Mouse (Mus musculus) midbrain, embryonic 16.5 days (tissue): ENCODE measurements around the gene H2afz. TPM values are rescaled to one million over a fixed set of nuclear protein-coding genes. Genes with fewer than 3 reads are reported as not detected.
A peak's percentile ranks its signal among the peaks of the same experiment; 100 is the strongest.

Source experiments
- ATAC-seq: fragments of 200-750 bp; cut with Nextera tagmentation; 2 replicates; pipeline ENCODE4 v1.8.0; 2017; ENCODE audit warnings: moderate TSS enrichment
- H3K27ac ChIP-seq: fragments of 300-500 bp; sonication (generic); 2 replicates; pipeline ENCODE4 v1.5.1; 2014; ENCODE audit warnings: mild to moderate bottlenecking, low read length, mixed read lengths
- H3K27me3 ChIP-seq: fragments of 300-500 bp; sonication (generic); 2 replicates; pipeline ENCODE4 v1.6.1; 2014; ENCODE audit warnings: low read depth, low read length, mixed read lengths; ENCODE audit not compliant: control insufficient read depth, insufficient read depth
- H3K36me3 ChIP-seq: fragments of 300-500 bp; sonication (generic); 2 replicates; pipeline ENCODE4 v1.6.1; 2014; ENCODE audit warnings: mild to moderate bottlenecking, low read length, moderate library complexity, mixed read lengths; ENCODE audit not compliant: control insufficient read depth, insufficient read depth
- H3K4me1 ChIP-seq: fragments of 300-500 bp; sonication (generic); 2 replicates; pipeline ENCODE4 v1.6.1; 2014; ENCODE audit warnings: mild to moderate bottlenecking, low read length, mixed read lengths; ENCODE audit not compliant: control insufficient read depth, insufficient read depth
- H3K4me2 ChIP-seq: fragments of 300-500 bp; sonication (generic); 2 replicates; pipeline ENCODE4 v1.6.1; 2014; ENCODE audit warnings: mild to moderate bottlenecking, low read length, mixed read lengths
- H3K4me3 ChIP-seq: fragments of 300-500 bp; sonication (generic); 2 replicates; pipeline ENCODE4 v1.5.1; 2014; ENCODE audit warnings: low read depth, mild to moderate bottlenecking, low read length, moderate library complexity, mixed read lengths
- H3K9ac ChIP-seq: fragments of 300-500 bp; sonication (generic); 2 replicates; pipeline ENCODE4 v1.6.1; 2014; ENCODE audit warnings: low read depth, low read length, mixed read lengths
- H3K9me3 ChIP-seq: fragments of 300-500 bp; sonication (generic); replicated peaks from 2 replicates; pipeline ENCODE4 v1.6.1; 2014; ENCODE audit warnings: mild to moderate bottlenecking, low read length, mixed read lengths; ENCODE audit not compliant: control insufficient read depth, poor library complexity, severe bottlenecking
- WGBS: fragments of 180-500 bp; shearing (Covaris S2); extraction: QIAGEN DNeasy Blood & Tissue Kit; methylation state at CpG from one replicate; pipeline ENCODE4 v1.1.7; 2014; 5-methylcytosine and 5-hydroxymethylcytosine counted together
- polyA plus RNA-seq: library from polyadenylated mRNA; unstranded; fragments of >200 nt; fragmentation: Nextera tagmentation; extraction: Ambion mirVana; gene quantifications from 2 replicates; pipeline ENCODE4 v1.2.1, GENCODE M21; 2015

Gene H2afz
- polyA plus RNA-seq, 1 experiment from 2014 or later: 652 TPM

DNA sequence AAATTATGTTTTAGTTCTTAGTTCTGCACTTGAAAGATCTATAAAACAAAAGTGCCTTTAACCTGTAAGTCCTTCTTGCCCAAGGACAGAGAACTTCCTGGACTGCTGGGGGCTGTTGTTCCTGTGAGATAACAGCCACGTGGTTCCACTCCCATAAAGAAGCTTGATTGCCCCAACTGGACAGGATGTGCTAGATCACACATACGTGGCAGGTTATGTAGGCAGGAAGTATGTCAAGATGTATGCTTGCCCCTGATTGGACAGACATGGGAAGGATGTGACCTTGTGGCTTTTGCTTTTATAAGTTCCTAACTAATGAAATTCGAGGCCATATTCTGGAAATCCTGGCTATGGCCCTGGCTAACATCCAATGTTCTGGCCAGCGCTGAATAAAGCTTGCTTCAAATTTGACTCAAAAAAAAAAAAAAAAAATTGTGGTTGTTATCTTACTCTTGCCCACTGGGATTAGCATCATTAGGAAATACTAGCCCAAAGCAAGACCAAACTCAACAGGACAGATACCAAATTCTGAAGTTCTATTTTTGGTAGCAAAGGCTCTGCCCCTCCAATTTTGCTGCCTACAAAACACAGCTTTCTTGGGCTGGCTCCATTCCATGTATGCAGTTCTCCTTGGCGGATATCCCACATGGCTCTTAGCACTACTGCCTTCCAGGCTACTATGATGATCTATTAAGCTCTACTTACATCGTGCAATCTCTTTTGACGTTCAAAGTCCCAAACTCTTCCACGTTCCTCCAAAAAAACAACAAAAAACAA is 3.7 kb upstream of the H2afz start:
- ATAC-seq: no peak
- Histone ChIP-seq H3K36me3 (no peaks in the 10 kb centered on the region), H3K27ac (no peak overlapping the region), H3K4me1 (peaks cover 5% of the 10 kb centered on the region), H3K4me3 (no peak overlapping the region), H3K9ac (no peak overlapping the region), H3K4me2 (no peak overlapping the region), H3K9me3 (no peaks in the 10 kb centered on the region), H3K27me3 (no peaks in the 10 kb centered on the region)
- WGBS: 82% methylated on average over 8 of the region's 8 CpGs

DNA sequence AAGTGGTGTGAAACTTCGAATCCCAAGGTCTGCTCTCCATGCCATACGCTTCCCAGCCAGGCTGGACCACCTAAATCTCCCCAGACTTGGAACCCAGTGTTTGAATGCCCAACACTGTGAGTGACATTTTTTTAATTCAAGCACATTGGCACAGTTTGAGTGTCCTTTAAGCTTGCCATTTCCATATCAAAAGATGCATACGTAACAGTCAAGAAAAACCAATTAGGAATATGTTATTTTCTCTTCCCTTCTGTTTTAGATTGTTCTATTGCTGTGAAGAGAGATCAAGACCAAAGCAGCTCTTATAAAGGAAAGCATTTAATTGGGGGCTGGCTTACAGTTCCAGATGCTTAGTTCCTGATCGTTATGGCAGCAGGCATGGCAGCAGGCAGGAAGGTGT is 2.9 kb upstream of the H2afz start:
- no peak overlapping the region for H3K27ac ChIP-seq
- 84% methylated on average over 4 of the region's 4 CpGs for WGBS

DNA sequence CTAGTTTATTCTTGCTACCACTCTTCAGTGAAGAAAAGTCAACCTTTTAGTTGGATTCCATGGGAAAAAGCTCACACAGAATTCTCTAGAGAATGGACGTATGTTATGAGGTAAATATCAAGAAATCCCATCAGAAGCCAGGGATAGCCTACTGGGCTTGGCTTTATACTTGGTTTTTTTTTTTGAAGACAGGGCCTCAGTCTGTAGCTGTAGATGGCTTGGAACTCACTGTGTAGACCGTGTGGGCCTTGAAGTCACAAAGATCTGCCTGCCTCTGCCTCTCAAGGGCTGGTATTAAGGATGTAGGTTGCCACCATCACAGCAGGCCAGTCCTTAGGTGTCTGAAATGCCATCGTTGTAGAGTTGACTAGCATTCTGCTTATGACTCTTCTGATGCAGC is 1.7 kb upstream of the H2afz start:
- no peaks in the 10 kb centered on the region for H3K9me3 ChIP-seq
- H3K4me1 ChIP-seq: peaks cover 11% of the 10 kb centered on the region
- no peaks in the 10 kb centered on the region for H3K27me3 ChIP-seq
- ATAC-seq: no peak
- H3K9ac ChIP-seq: no peak overlapping the region
- no peaks in the 10 kb centered on the region for H3K36me3 ChIP-seq
- no peak overlapping the region for H3K27ac ChIP-seq
- WGBS: 93% methylated on average over 3 of the region's 3 CpGs
- no peak overlapping the region for H3K4me2 ChIP-seq
- H3K4me3 ChIP-seq: no peak overlapping the region

More for the DNA sequence above, 2.9 kb upstream of the H2afz start:
- no peaks in the 10 kb centered on the region for H3K27me3 ChIP-seq
- no peak overlapping the region for H3K4me2 ChIP-seq
- no peaks in the 10 kb centered on the region for H3K9me3 ChIP-seq
- no peak overlapping the region for H3K4me3 ChIP-seq
- H3K36me3 ChIP-seq: no peaks in the 10 kb centered on the region
- H3K9ac ChIP-seq: no peak overlapping the region
- H3K4me1 ChIP-seq: peaks cover 5% of the 10 kb centered on the region
- no peak for ATAC-seq

DNA sequence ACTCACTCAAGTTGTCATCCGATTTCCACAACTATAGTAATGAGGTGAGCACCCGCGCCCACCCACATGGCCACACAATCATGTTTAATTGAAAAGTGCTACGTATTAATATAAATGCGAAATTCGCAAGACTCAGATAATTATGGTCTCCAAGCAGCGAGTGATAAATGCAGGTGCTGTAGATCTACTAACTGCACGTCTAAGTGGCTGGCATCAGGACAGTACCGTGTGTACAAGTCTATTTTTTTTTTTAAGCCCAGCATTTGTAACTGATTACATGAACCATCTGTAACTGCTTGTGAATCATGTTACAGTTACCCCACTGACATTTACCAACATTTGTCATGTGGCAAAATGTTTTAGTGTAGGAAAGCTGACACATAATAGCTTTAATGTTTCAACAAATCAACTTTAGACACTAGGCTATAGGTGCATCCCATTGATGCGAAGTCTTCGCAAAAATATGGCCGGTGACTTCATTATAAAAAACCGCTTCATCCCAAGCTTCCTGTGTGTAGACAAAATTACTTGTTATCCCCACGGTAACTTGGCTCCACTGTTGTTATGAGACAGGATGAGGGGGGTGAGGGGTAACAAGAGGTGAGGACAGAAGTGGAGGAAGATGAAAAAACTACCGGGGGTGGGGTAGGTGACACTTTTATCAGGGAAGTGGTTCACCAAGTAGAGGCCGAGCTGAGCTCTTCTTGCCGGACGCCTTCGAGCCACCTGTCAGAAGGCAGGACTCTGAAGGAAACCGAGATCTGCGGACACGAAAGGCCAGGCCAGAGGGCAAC is 760 bp upstream of the H2afz start:
- Histone ChIP-seq H3K4me3 (peak overlapping the region; percentile 71), H3K4me2 (peak overlapping the region; percentile 56), H3K27me3 (no peaks in the 10 kb centered on the region), H3K9ac (peak overlapping the region; percentile 68), H3K9me3 (no peaks in the 10 kb centered on the region), H3K27ac (peak overlapping the region; percentile 87), H3K36me3 (no peaks in the 10 kb centered on the region), H3K4me1 (peaks cover 13% of the 10 kb centered on the region)
- no peak; the same call in 1 of the 2 replicates for ATAC-seq
- WGBS: 34% methylated on average over 22 of the region's 22 CpGs

DNA sequence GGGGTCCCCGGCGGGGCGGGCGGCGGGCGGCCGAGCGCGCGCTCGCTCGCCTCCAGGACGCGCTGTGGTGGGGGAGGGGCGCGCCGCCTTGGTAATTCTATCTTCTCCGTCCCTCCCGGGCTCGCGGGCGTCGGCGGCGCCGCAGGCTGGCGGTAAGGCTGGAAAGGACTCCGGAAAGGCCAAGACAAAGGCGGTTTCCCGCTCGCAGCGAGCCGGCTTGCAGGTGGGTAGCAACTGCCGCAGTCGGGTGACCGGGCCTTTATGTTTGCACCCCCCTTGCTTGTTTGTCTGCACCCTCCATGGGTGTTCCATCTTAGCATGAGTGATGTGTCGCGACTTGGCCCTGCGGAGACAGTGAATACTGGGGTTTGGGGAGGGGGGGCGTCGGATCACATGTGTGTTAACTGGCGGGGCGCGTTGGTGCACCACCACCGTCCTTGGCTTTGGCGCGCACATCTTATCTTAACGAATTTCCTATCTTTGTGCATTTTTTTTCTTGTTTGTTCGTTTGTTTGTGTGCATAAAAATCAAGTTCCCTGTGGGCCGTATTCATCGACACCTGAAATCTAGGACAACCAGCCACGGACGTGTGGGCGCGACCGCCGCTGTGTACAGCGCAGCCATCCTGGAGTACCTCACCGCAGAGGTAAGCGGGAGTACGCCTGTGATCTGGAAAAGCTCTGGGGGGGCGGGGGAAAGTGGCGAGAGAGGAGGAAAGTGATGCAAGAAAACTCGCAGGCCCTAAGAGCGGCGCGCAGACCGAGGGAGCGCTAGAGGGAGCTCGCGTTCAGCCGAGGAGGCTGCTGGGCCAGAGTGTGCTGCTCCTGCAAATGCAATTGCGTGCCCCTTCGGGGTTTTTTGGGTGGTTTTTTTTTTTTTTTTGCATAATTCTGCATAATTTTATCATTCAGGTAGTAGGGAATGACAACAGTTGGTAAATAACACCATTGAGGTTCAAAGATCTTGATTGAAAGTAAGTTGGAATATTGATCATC is 998 bp downstream of the H2afz start:
- Histone ChIP-seq H3K27me3 (no peaks in the 10 kb centered on the region), H3K4me1 (peaks cover 21% of the 10 kb centered on the region), H3K36me3 (no peaks in the 10 kb centered on the region), H3K9ac (peak overlapping the region; percentile 91), H3K4me2 (peak overlapping the region; percentile 56), H3K4me3 (peak overlapping the region; percentile 71), H3K27ac (peak overlapping the region; percentile 97), H3K9me3 (no peaks in the 10 kb centered on the region)
- WGBS: under 1% methylated on average over 72 of the region's 74 CpGs
- ATAC-seq: peak; percentile 40

DNA sequence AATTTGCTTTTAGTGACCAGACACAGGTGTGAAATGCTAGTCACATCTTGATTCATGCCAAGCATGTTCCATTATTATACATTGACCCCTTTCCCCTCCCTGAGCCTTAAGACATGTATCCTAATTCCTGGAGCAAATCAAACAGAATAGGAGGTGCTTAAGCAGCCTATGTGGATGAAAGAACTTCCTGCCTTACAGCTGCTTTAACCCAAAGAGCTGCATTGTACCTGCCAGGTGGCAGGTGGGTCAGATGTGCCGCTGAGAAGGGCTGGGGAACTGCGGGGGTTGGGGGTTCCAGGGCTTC is 2.8 kb downstream of the H2afz start:
- WGBS: 0% methylated on average over 2 of the region's 2 CpGs
- H3K4me3 ChIP-seq: peak overlapping the region; percentile 92
- H3K36me3 ChIP-seq: no peaks in the 10 kb centered on the region
- H3K9ac ChIP-seq: peak overlapping the region; percentile 100
- ATAC-seq: no peak
- H3K27ac ChIP-seq: peak overlapping the region; percentile 92
- no peaks in the 10 kb centered on the region for H3K27me3 ChIP-seq
- no peaks in the 10 kb centered on the region for H3K9me3 ChIP-seq
- peaks cover 21% of the 10 kb centered on the region for H3K4me1 ChIP-seq
- H3K4me2 ChIP-seq: peak overlapping the region; percentile 64

DNA sequence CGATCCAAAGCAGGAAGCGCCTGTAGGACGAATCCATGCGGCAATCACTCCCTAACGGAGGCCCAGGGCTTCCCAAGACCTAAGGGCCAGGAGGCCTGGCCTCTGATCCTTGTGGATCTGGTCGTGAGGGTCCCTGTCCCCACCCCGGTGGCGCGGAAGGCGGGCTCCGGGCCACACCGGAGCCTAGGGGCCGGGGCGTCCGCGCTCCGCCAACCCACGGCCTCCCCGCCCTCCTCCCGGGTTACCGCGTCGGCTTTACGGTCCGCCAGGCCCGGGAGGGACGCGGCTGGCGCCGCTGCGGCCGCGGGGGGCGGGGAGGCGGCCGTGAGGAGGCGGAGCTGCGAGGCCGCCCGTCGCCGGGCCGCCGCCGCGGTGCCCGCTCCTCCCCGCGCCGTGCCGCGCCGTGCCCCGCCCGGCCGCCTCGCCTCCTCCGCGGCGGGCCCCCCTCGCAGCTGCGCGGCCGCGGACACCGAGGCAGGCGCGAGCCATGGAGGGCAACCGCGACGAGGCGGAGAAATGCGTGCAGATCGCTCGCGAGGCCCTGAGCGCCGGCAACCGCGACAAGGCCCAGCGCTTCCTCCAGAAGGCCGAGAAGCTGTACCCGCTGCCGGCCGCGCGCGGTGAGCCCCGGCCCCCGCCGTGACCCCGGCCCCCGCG is 3.3 kb downstream of the H2afz start, which contains the start of gene Dnajb14:
Gene Dnajb14 (plus strand): TSS at position 239 of the 657 bp plus-strand sequence.
- peak within 1 kb of the TSS; percentile 100 for H3K9ac ChIP-seq
- WGBS: under 1% methylated on average over 56 of the region's 94 CpGs
- H3K27me3 ChIP-seq: no peaks in the 10 kb centered on the region
- H3K4me1 ChIP-seq: peaks cover 21% of the 10 kb centered on the region
- peak within 1 kb of the TSS; percentile 64 for H3K4me2 ChIP-seq
- peak within 1 kb of the TSS; percentile 92 for H3K27ac ChIP-seq
- peak; percentile 7; the same call in 1 of the 2 replicates for ATAC-seq
- peak within 1 kb of the TSS; percentile 92 for H3K4me3 ChIP-seq
- no peaks in the 10 kb centered on the region for H3K36me3 ChIP-seq
- H3K9me3 ChIP-seq: no peaks in the 10 kb centered on the region
